Mouse (Mus musculus) heart, embryonic 12.5 days (tissue): Measurements from ENCODE around the gene Map3k5. TPM values are rescaled to one million over a fixed set of nuclear protein-coding genes. Genes with fewer than 3 reads are reported as not detected.

Experiments
- ATAC-seq: fragments of 200-750 bp; cut with Nextera tagmentation; 2 replicates; pipeline ENCODE4 v1.8.0; 2017; ENCODE audit warnings: moderate TSS enrichment, moderate library complexity; ENCODE audit not compliant: insufficient number of reproducible peaks, low FRiP score
- H3K27ac ChIP-seq: fragments of 300-500 bp; sonication (generic); 2 replicates; pipeline ENCODE4 v1.5.1; 2016; ENCODE audit warnings: mild to moderate bottlenecking, moderate library complexity; ENCODE audit not compliant: poor library complexity, severe bottlenecking
- H3K27me3 ChIP-seq: fragments of 300-500 bp; sonication (generic); replicated peaks from 2 replicates; pipeline ENCODE4 v1.6.1; 2016; ENCODE audit warnings: mild to moderate bottlenecking, moderate library complexity
- H3K36me3 ChIP-seq: fragments of 300-500 bp; sonication (generic); 2 replicates; pipeline ENCODE4 v1.6.1; 2016; ENCODE audit warnings: mild to moderate bottlenecking, moderate library complexity
- H3K4me1 ChIP-seq: fragments of 300-500 bp; sonication (generic); replicated peaks from 2 replicates; pipeline ENCODE4 v1.6.1; 2016; ENCODE audit warnings: mild to moderate bottlenecking
- H3K4me2 ChIP-seq: fragments of 300-500 bp; sonication (generic); 2 replicates; pipeline ENCODE4 v1.6.1; 2016; ENCODE audit warnings: mild to moderate bottlenecking, moderate library complexity
- H3K4me3 ChIP-seq: fragments of 300-500 bp; sonication (generic); 2 replicates; pipeline ENCODE4 v1.5.1; 2016; ENCODE audit warnings: mild to moderate bottlenecking
- H3K9ac ChIP-seq: fragments of 300-500 bp; sonication (generic); 2 replicates; pipeline ENCODE4 v1.6.1; 2016; ENCODE audit warnings: mild to moderate bottlenecking, moderate library complexity
- H3K9me3 ChIP-seq: fragments of 300-500 bp; sonication (generic); replicated peaks from 2 replicates; pipeline ENCODE4 v1.6.1; 2016; ENCODE audit warnings: mild to moderate bottlenecking, moderate library complexity
- WGBS: fragments of 180-500 bp; shearing (Covaris S2); methylation state at CpG from one replicate; pipeline ENCODE4 v1.1.7; 2016; 5-methylcytosine and 5-hydroxymethylcytosine counted together
- polyA plus RNA-seq: library from polyadenylated mRNA; unstranded; fragments of >200 nt; fragmentation: Nextera tagmentation; extraction: Ambion mirVana; gene quantifications from 2 replicates; pipeline ENCODE4 v1.2.1, GENCODE M21; 2016

Map3k5 gene
- polyA plus RNA-seq, 1 experiment from 2014 or later, result 4.8 TPM

DNA sequence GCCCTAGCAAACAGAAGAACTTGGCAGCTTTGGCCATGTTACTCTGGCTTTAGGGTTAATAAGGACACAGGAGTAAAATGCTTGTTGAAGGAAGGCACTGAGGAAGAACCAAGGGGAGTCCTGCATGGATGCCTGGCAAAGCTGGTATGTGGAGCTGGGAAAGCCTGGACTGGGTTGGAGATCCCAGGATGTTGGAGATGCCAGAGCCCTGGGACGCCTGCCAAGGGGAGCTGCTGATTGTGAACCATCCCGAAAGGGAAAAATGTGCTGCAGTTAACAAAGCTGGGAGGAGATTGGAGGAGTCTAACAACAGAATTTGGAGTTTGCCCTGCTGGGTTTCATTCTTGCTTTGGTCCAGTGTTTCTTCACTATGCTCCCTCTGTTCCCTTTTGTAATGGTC lies 97.7 kb downstream of the Map3k5 start:
- Histone ChIP-seq H3K4me3 (no peak overlapping the region), H3K4me1 (no peaks in the 10 kb centered on the region; the same call in 1 of the 2 replicates), H3K4me2 (no peak overlapping the region), H3K9me3 (no peaks in the 10 kb centered on the region), H3K27me3 (no peaks in the 10 kb centered on the region), H3K27ac (0 out of 2 replicates have a peak overlapping the region, but pooled peaks have one; percentile 22), H3K9ac (no peak overlapping the region), H3K36me3 (0 out of 2 replicates have a peak, but pooled peaks cover 2% of the 10 kb centered on the region)
- WGBS, result 44% methylated on average over 2 of the region's 2 CpGs
- no peak for ATAC-seq

DNA sequence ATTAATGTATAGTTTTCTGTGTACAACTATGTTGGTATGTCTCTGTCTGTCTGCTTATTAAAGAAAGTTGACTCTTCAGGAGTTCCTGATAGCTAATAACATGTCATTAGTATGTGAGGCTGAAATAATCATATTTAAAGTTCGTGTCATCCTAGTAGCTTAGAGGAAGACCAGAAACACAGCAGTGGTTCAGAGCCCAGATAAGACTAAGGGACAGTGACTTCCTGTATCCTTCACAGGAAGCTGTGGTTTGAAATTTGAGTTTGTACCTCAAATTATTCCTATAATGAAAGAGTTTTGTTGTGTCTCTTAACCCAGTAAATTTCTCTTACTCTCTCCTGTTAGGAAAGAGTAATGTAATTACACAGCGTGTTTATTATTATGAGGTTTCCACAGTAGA lies 102.1 kb downstream of the Map3k5 start:
- Histone ChIP-seq H3K27me3 (no peaks in the 10 kb centered on the region), H3K4me1 (no peaks in the 10 kb centered on the region; the same call in 1 of the 2 replicates), H3K9ac (no peak overlapping the region), H3K4me3 (no peak overlapping the region), H3K27ac (no peak overlapping the region), H3K36me3 (no peaks in the 10 kb centered on the region), H3K9me3 (no peaks in the 10 kb centered on the region), H3K4me2 (no peak overlapping the region)
- WGBS, result 72% methylated on average over 2 of the region's 2 CpGs
- ATAC-seq, result no peak

DNA sequence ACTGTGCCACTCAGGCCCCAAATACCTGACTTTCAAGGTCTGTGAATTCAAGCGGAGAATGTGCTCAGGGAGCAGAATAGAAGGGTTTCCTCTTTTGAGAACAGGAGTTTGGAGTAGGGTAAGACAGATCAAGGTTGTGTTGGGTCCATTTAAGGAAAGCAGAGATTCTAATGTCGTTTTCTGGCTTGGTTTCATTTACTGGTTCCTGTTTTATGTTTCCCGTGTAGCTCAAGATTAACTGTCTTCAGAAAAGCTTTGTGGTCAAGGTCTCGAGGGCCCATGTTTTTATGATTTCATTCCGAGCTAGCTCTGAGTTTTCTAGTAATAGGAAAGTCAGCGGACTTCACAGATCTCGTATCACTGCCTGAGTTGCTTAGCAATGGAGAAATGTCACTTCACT lies 102.6 kb downstream of the Map3k5 start:
- Histone ChIP-seq H3K27ac (no peak overlapping the region), H3K9ac (no peak overlapping the region), H3K4me1 (no peaks in the 10 kb centered on the region; the same call in 1 of the 2 replicates), H3K27me3 (no peaks in the 10 kb centered on the region), H3K9me3 (no peaks in the 10 kb centered on the region), H3K36me3 (no peaks in the 10 kb centered on the region), H3K4me3 (no peak overlapping the region), H3K4me2 (no peak overlapping the region)
- ATAC-seq, result no peak
- 73% methylated on average over 7 of the region's 7 CpGs for WGBS

DNA sequence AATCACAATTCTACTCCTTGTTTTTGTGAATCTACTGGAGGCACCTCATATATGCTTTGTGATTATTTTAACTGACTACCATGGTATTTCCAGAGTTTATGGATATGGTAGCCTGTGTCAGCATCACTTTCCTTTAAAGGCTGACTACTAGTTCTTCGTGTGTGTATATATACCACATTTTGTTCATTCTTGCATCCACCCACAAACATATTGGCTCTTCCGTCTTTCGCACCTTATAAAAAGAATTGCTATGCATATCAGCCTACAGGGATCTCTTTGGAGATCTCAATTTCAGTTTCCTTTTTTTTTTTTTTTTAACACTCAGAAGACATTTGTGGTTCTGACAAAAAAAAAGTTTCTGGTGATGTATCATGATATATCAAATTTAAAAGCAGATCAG lies 105.3 kb downstream of the Map3k5 start:
- H3K27me3 ChIP-seq, result no peaks in the 10 kb centered on the region
- ATAC-seq, result no peak
- H3K27ac ChIP-seq, result no peak overlapping the region
- H3K9me3 ChIP-seq, result no peaks in the 10 kb centered on the region
- no peak overlapping the region for H3K4me2 ChIP-seq
- H3K36me3 ChIP-seq, result no peaks in the 10 kb centered on the region
- no peaks in the 10 kb centered on the region for H3K4me1 ChIP-seq
- H3K4me3 ChIP-seq, result no peak overlapping the region
- WGBS, result 95% methylated on average over 3 of the region's 3 CpGs
- H3K9ac ChIP-seq, result no peak overlapping the region

DNA sequence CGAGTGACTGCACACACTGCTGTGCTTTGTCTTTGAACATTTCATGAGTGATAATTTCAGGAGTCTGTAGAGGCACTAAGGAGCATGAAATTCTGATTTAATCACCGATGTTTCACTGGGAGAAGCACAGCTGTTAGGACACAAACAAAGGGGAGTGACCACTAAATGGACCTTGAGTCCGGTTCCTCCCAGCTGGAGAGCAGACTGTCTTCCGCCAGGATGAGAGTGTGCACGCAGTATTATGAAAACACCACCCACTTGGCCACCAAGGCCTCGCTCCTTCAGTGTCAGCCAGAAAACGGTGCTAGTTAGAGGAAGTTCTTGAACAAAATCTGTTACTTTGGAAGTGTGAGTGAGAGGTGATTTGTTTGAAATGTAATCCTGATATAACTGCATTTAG lies 105.8 kb downstream of the Map3k5 start:
- WGBS, result 77% methylated on average over 7 of the region's 7 CpGs
- H3K9me3 ChIP-seq, result no peaks in the 10 kb centered on the region

DNA sequence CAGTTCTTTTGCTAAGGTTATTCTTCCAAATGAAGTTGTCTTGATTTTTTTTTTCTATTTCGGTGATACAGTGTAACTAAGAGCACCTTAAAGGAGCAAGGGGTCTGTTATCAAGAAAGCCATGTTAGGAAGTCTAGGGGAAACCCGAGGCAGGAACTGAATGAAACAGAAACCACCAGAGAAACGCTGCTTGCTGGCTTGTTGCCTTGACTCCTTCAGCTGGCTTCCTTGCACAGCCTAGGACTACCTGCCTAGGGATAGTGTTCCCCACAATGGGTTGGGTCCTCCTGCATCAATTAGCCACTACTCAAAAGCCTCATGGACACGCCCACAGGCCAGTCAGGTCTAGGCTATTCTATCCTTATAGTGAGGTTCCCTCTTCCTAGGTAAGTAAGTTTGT lies 106.4 kb downstream of the Map3k5 start:
- H3K4me3 ChIP-seq, result no peak overlapping the region
- H3K9ac ChIP-seq, result no peak overlapping the region
- WGBS, result 73% methylated on average over 4 of the region's 4 CpGs
- no peaks in the 10 kb centered on the region for H3K4me1 ChIP-seq
- H3K9me3 ChIP-seq, result no peaks in the 10 kb centered on the region
- H3K4me2 ChIP-seq, result no peak overlapping the region
- H3K27me3 ChIP-seq, result no peaks in the 10 kb centered on the region
- no peak for ATAC-seq
- H3K36me3 ChIP-seq, result no peaks in the 10 kb centered on the region
- no peak overlapping the region for H3K27ac ChIP-seq

More for the DNA sequence above, 105.8 kb downstream of the Map3k5 start:
- ATAC-seq, result no peak
- Histone ChIP-seq H3K9ac (no peak overlapping the region), H3K4me1 (no peaks in the 10 kb centered on the region), H3K27ac (no peak overlapping the region), H3K27me3 (no peaks in the 10 kb centered on the region), H3K36me3 (no peaks in the 10 kb centered on the region), H3K4me3 (no peak overlapping the region), H3K4me2 (no peak overlapping the region)

DNA sequence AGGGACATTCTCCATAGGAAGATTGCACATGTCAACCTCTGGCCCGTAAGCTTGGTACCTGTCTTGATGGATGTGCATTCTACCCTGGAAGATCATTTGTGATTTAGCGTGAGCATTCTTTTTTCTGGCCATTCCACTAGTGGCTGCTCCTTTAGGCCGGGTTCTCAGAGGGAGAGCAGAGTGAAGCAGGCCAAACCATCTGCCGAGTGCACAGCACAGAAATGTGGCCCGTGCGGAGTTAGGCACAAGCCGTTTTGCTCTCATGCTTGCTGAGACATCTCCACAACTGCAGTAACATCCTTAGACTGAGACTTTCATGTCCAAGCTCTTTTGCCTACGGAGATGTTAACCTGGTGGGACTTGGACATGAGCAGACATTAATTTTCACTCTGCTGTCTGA lies 107.8 kb downstream of the Map3k5 start:
- Histone ChIP-seq H3K9ac (no peak overlapping the region), H3K27ac (no peak overlapping the region), H3K9me3 (no peaks in the 10 kb centered on the region), H3K4me2 (no peak overlapping the region), H3K4me3 (no peak overlapping the region), H3K27me3 (no peaks in the 10 kb centered on the region), H3K36me3 (peaks cover 2% of the 10 kb centered on the region; the same call in 1 of the 2 replicates), H3K4me1 (no peaks in the 10 kb centered on the region)
- no peak for ATAC-seq
- 90% methylated on average over 8 of the region's 8 CpGs for WGBS

DNA sequence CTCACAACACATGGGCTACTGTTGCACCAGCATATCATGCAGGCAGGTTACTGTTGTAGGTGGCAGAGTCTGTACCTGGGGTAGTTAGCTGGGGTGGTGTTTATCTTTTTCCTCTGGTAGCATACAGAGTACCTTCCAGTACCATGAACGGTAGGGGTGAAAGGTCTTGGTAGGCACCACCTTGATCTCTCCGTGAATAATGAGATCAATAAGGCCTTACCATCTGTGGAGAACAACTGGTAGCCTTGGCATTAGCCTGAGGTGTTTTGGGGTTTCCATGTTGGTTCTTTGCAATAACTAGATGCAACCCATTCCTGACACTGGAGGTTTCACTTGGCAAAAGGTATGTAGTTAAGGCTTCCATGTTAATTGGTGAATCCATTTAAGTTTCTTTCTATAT lies 109.8 kb downstream of the Map3k5 start:
- no peak for ATAC-seq
- H3K9me3 ChIP-seq, result no peaks in the 10 kb centered on the region
- WGBS, result 90% methylated on average over 2 of the region's 2 CpGs

DNA sequence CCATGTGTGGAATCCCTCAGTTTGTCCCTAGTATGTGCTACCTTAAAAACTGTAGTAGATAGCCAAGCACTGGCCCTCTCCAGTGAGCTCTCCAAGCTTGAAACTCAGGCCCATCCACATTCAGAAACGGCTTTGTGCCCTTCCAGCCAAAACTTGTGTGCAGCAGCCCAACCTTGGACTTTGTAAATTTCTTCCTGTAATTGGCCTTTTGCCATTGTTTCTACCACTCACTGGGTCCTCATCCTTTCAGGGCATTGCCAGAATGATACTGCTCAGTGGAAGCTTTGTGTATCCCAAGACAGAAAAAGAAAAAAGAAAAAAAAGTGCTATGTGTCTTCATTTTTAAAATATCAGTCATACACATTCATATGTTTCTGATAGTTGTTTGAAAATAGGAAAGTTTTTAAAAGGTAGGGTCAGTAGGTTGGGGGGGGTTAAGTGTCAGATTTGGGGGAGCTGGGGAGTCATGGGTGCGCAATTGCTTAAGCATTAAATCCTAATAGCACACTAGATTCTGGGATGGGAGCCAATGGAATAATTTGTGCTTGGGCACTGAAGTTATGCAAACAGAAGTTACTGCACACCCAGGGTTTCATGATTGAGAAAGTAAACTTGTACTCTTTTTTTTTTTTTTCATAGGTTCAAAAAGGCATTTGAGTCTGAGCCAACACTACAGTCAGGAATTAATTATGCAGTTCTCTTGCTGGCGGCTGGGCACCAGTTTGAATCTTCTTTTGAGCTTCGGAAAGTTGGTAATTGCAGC lies 111.6 kb downstream of the Map3k5 start:
- Histone ChIP-seq H3K4me3 (no peak overlapping the region), H3K9ac (no peak overlapping the region), H3K27ac (no peak overlapping the region), H3K27me3 (no peaks in the 10 kb centered on the region), H3K4me2 (no peak overlapping the region), H3K36me3 (peaks cover 3% of the 10 kb centered on the region; the same call in 1 of the 2 replicates), H3K9me3 (no peaks in the 10 kb centered on the region), H3K4me1 (no peaks in the 10 kb centered on the region)
- 71% methylated on average over 4 of the region's 4 CpGs for WGBS
- no peak for ATAC-seq

More for the DNA sequence above, 109.8 kb downstream of the Map3k5 start:
- Histone ChIP-seq H3K27ac (no peak overlapping the region), H3K4me1 (no peaks in the 10 kb centered on the region), H3K4me2 (no peak overlapping the region), H3K36me3 (peaks cover 3% of the 10 kb centered on the region; the same call in 1 of the 2 replicates), H3K9ac (no peak overlapping the region), H3K27me3 (no peaks in the 10 kb centered on the region), H3K4me3 (no peak overlapping the region)

DNA sequence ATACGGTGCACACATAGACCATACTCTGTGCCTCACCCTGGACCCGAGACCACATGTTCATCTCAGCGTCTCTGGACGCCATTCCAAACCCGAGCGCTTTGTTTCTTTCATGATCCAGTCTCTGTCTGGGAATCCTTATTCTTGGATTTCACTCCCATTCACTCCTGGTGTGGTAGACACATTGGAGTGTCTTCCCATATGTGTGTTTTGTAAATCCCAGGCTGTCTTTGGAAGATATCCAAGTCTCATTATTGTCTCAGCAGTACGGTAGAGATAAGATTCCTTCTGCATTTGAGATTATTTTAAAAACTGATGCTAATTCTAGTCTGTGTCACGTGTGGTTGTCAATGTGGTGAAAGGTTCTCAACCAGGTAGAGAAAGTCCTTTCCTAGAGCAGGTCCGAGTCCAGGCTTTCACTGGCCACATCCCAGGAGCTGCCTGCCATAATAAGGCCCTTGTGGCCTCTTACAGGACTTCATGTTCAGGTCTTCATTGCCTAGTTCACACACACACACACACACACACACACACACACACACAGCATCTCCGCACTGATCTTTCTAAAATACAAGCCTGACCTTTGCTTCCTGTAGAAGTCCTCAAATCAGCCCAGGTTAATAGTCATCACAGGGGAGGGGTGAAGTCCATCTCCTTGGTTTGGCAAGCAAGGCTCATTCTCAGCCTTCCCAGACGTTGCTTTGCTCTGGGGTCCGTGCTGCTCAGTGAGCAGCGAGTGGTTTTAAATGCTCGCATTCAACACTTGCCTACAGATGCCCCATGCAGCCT lies 122.8 kb downstream of the Map3k5 start:
- Histone ChIP-seq H3K4me3 (no peak overlapping the region), H3K9me3 (no peaks in the 10 kb centered on the region), H3K4me2 (no peak overlapping the region), H3K27ac (no peak overlapping the region), H3K27me3 (no peaks in the 10 kb centered on the region), H3K9ac (no peak overlapping the region), H3K36me3 (peaks cover 37% of the 10 kb centered on the region), H3K4me1 (no peaks in the 10 kb centered on the region)
- no peak for ATAC-seq
- WGBS, result 81% methylated on average over 14 of the region's 14 CpGs

DNA sequence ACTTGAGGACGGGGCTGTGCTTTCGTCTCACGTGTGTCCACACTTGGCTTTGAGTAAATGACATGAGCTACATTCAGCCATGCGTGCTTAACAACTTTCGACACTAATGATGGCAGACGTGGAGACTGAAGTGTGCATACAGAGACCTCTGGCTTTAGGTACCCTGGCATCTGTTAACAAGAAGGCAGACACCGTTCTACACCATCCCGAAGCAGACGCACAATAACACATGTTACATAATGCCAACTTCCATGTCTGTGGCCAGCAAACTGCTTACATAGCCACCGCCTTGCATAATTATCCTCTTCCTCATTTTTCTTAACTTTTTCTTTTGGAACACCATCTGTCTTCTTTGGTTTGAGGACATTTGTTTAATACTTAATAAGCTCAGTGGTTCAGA lies 123.8 kb downstream of the Map3k5 start:
- Histone ChIP-seq H3K27me3 (no peaks in the 10 kb centered on the region), H3K9ac (no peak overlapping the region), H3K36me3 (peaks cover 39% of the 10 kb centered on the region), H3K4me2 (no peak overlapping the region), H3K27ac (no peak overlapping the region), H3K4me1 (no peaks in the 10 kb centered on the region), H3K4me3 (no peak overlapping the region), H3K9me3 (no peaks in the 10 kb centered on the region)
- ATAC-seq, result no peak
- WGBS, result 90% methylated on average over 10 of the region's 10 CpGs
